Mouse (Mus musculus): ENCODE measurements around the gene Suv39h2.

DNA sequence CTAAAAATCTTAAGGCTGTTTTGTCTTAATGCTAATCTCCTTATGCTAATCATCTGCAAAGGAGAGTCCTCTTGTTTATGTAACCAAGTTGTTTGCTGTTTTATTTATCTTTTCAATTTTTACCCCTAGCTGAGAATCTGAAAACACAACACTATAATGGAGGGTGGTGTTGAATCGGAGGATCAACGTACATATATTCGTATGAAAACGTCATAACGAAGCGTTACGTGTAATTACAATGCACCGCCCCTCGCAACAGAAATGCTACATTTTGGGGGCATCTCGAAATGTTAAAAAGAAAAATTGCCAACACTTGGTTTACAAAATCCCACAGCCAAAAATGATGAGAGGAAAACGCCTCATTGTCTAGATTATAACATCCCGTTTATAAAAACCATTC is 940 bp downstream of the Suv39h2 start:
- TF ChIP-seq EP300 (IDR thresholded peaks at IDR 0.05; ENCODE audit: low read length), result no peak
- no peak for TF ChIP-seq TBP (conservative IDR thresholded peaks at IDR 0.05; ENCODE audit: low read depth, low read length)
- no peak for TF ChIP-seq ZNF384 (IDR thresholded peaks at IDR 0.05; ENCODE audit: low read depth, low read length)
- no peak for TF ChIP-seq POLR2A (IDR thresholded peaks at IDR 0.05; ENCODE audit: low read depth, low read length)
- no peak for TF ChIP-seq CTCF (conservative IDR thresholded peaks at IDR 0.05 in 1 of 2, IDR thresholded peaks at IDR 0.05 in 1 of 2; ENCODE audit: low read depth in 2 of 2, low read length in 2 of 2)
- TF ChIP-seq RCOR1 (conservative IDR thresholded peaks at IDR 0.05; ENCODE audit: low read depth, low read length), result no peak
- TF ChIP-seq CHD2 (IDR thresholded peaks at IDR 0.05; ENCODE audit: low read length), result no peak
- no peak for TF ChIP-seq USF1 (IDR thresholded peaks at IDR 0.05; ENCODE audit: low read depth, low read length)
- TF ChIP-seq TCF12 (IDR thresholded peaks at IDR 0.05; ENCODE audit: low read depth, low read length), result no peak
- no peak for TF ChIP-seq BHLHE40 (IDR thresholded peaks at IDR 0.05; ENCODE audit: low read depth, low read length)
- no peak for TF ChIP-seq NELFE (IDR thresholded peaks at IDR 0.05; ENCODE audit: low read depth, low read length)
- TF ChIP-seq MAX (IDR thresholded peaks at IDR 0.05; ENCODE audit: low read length), result no peak
- no peak for TF ChIP-seq MXI1 (IDR thresholded peaks at IDR 0.05; ENCODE audit: low read depth, low read length)

All from CH12.LX (cell line).